Mouse (Mus musculus) ES-E14 (cell line): ENCODE measurements around the gene Esyt2.

Source experiments
- MAFK ChIP-seq: IDR thresholded peaks from 2 replicates; pipeline ENCODE4 v1.6.1; 2014; ENCODE audit warnings: mild to moderate bottlenecking, low read depth, low read length, inconsistent platforms; ENCODE audit not compliant: insufficient read depth
- ZC3H11A ChIP-seq: IDR thresholded peaks from 2 replicates; pipeline ENCODE4 v1.6.1; 2012; ENCODE audit warnings: low read depth, mild to moderate bottlenecking, inconsistent platforms, low read length, borderline replicate concordance

- no peak for TF ChIP-seq MAFK
- TF ChIP-seq ZC3H11A = no peak
Observed at GRCm38 (mm10) chr12:116283511-116283910, 2.5 kb downstream of the Esyt2 start.
